Mouse (Mus musculus) C2C12 (cell line): ENCODE results near the gene Nosip. TPM values are rescaled to one million over a fixed set of nuclear protein-coding genes. Genes with fewer than 3 reads are reported as not detected.
A peak's percentile ranks its signal among the peaks of the same experiment; 100 is the strongest.

Experiments used
- H3K27me3 ChIP-seq: one replicate; pipeline ENCODE4 v1.6.1; 2011; ENCODE audit not compliant: control insufficient read depth, insufficient read depth, insufficient read length
- H3K36me3 ChIP-seq: one replicate; pipeline ENCODE4 v1.6.1; 2011; ENCODE audit not compliant: control insufficient read depth, insufficient read depth
- H3K4me3 ChIP-seq: one replicate; pipeline ENCODE4 v1.5.1; 2011; ENCODE audit warnings: mild to moderate bottlenecking, control low read depth; ENCODE audit not compliant: poor library complexity, insufficient read depth, severe bottlenecking
- H3K79me2 ChIP-seq: one replicate; pipeline ENCODE4 v1.6.1; 2011; ENCODE audit not compliant: control insufficient read depth, insufficient read depth
- H3K79me3 ChIP-seq: one replicate; pipeline ENCODE4 v1.6.1; 2011; ENCODE audit warnings: low read depth, control low read depth
- H3ac ChIP-seq: one replicate; pipeline ENCODE3; 2011; ENCODE audit warnings: low read depth; ENCODE audit not compliant: control insufficient read depth, insufficient read length
- CEBPB ChIP-seq: IDR thresholded peaks from one replicate; pipeline ENCODE4 v1.6.1; 2011; ENCODE audit warnings: low read depth, mild to moderate bottlenecking, control low read depth, moderate library complexity
- CTCF ChIP-seq: IDR thresholded peaks from one replicate; pipeline ENCODE4 v1.5.1; 2011; ENCODE audit not compliant: control insufficient read depth, insufficient read depth, insufficient read length
- FOSL1 ChIP-seq: IDR thresholded peaks from one replicate; pipeline ENCODE4 v1.8.0; 2011; ENCODE audit warnings: mild to moderate bottlenecking, low read length; ENCODE audit not compliant: poor library complexity, insufficient read depth, severe bottlenecking
- MAX ChIP-seq: IDR thresholded peaks from one replicate; pipeline ENCODE4 v1.6.1; 2011; ENCODE audit warnings: mild to moderate bottlenecking, control low read depth
- MYOD1 ChIP-seq: IDR thresholded peaks from one replicate; pipeline ENCODE4 v1.6.1; 2011; ENCODE audit warnings: low read depth; ENCODE audit not compliant: control insufficient read depth, insufficient read length
- MYOG ChIP-seq: IDR thresholded peaks from one replicate; pipeline ENCODE4 v1.6.1; 2011; ENCODE audit not compliant: control insufficient read depth, insufficient read length; ENCODE audit errors: extremely low read depth
- USF1 ChIP-seq: IDR thresholded peaks from one replicate; pipeline ENCODE4 v1.6.1; 2011; ENCODE audit warnings: low read depth, mild to moderate bottlenecking, control low read depth, moderate library complexity
- polyA plus RNA-seq: library from polyadenylated mRNA; unstranded; fragments of >200 nt; fragmentation: generic; extraction: Trizol; gene quantifications from one replicate; pipeline ENCODE4 v1.2.1, GENCODE M21; 2012; ENCODE audit warnings: missing spikeins

Gene Nosip
- polyA plus RNA-seq, 1 experiment: 66.6 TPM

- Histone ChIP-seq H3ac (no peak overlapping the region), H3K79me2 (peaks cover 88% of the 10 kb centered on the region), H3K36me3 (peaks cover 4% of the 10 kb centered on the region), H3K4me3 (no peak overlapping the region), H3K79me3 (peaks cover 48% of the 10 kb centered on the region), H3K27me3 (no peaks in the 10 kb centered on the region)
- TF ChIP-seq CEBPB: no peak
Observed at GRCm38 (mm10) chr7:45069671-45070070, 7.4 kb downstream of the Nosip start.

- Histone ChIP-seq H3K27me3 (no peaks in the 10 kb centered on the region), H3K36me3 (peaks cover 4% of the 10 kb centered on the region), H3K79me2 (peaks cover 62% of the 10 kb centered on the region), H3K79me3 (peaks cover 33% of the 10 kb centered on the region), H3ac (no peak overlapping the region), H3K4me3 (no peak overlapping the region)
- TF ChIP-seq MAX (no peak), CTCF (peak; percentile 10)
Observed at GRCm38 (mm10) chr7:45072230-45072629, 10.0 kb downstream of the Nosip start.

GRCm38 (mm10) chr7:45073171-45073707 lies 11.0 kb downstream of the Nosip start:
- Histone ChIP-seq H3K79me3 (peaks cover 32% of the 10 kb centered on the region), H3K4me3 (no peak overlapping the region), H3ac (no peak overlapping the region), H3K79me2 (peaks cover 55% of the 10 kb centered on the region), H3K36me3 (peaks cover 10% of the 10 kb centered on the region), H3K27me3 (no peaks in the 10 kb centered on the region)
- no peak for TF ChIP-seq FOSL1
- no peak for TF ChIP-seq CEBPB
- no peak for TF ChIP-seq MYOD1
- no peak for TF ChIP-seq USF1
- TF ChIP-seq MAX: no peak
- TF ChIP-seq MYOG: no peak
- no peak for TF ChIP-seq CTCF

- H3K79me2 ChIP-seq: peaks cover 47% of the 10 kb centered on the region
- peaks cover 25% of the 10 kb centered on the region for H3K79me3 ChIP-seq
- H3K4me3 ChIP-seq: no peak overlapping the region
- H3ac ChIP-seq: no peak overlapping the region
- TF ChIP-seq CTCF (no peak), FOSL1 (no peak), MAX (no peak), MYOD1 (no peak), MYOG (no peak), CEBPB (no peak), USF1 (no peak)
- H3K27me3 ChIP-seq: no peaks in the 10 kb centered on the region
- H3K36me3 ChIP-seq: peaks cover 10% of the 10 kb centered on the region
Observed at GRCm38 (mm10) chr7:45073949-45074348, 11.7 kb downstream of the Nosip start.

GRCm38 (mm10) chr7:45075405-45075804 lies 13.2 kb downstream of the Nosip start:
- TF ChIP-seq MAX: no peak
- peak; percentile 47 for TF ChIP-seq MYOD1

GRCm38 (mm10) chr7:45076501-45076900 lies 14.3 kb downstream of the Nosip start:
- H3ac ChIP-seq: no peak overlapping the region
- TF ChIP-seq CEBPB (no peak), FOSL1 (no peak), MAX (no peak), CTCF (no peak), USF1 (no peak), MYOD1 (no peak), MYOG (no peak)
- H3K4me3 ChIP-seq: no peak overlapping the region
- no peaks in the 10 kb centered on the region for H3K27me3 ChIP-seq
- peaks cover 8% of the 10 kb centered on the region for H3K79me3 ChIP-seq
- peaks cover 10% of the 10 kb centered on the region for H3K36me3 ChIP-seq
- peaks cover 23% of the 10 kb centered on the region for H3K79me2 ChIP-seq

More at GRCm38 (mm10) chr7:45075405-45075804, 13.2 kb downstream of the Nosip start:
- Histone ChIP-seq H3ac (peak overlapping the region; percentile 37), H3K79me3 (peaks cover 15% of the 10 kb centered on the region), H3K4me3 (no peak overlapping the region), H3K79me2 (peaks cover 33% of the 10 kb centered on the region), H3K36me3 (peaks cover 10% of the 10 kb centered on the region), H3K27me3 (no peaks in the 10 kb centered on the region)

GRCm38 (mm10) chr7:45077322-45077721 lies 15.1 kb downstream of the Nosip start:
- H3ac ChIP-seq: no peak overlapping the region
- TF ChIP-seq USF1 (no peak), CTCF (no peak), MAX (no peak), MYOD1 (no peak), CEBPB (no peak), MYOG (no peak), FOSL1 (no peak)
- no peak overlapping the region for H3K4me3 ChIP-seq
- H3K79me3 ChIP-seq: peaks cover 8% of the 10 kb centered on the region
- H3K79me2 ChIP-seq: peaks cover 19% of the 10 kb centered on the region
- H3K36me3 ChIP-seq: peaks cover 10% of the 10 kb centered on the region
- H3K27me3 ChIP-seq: no peaks in the 10 kb centered on the region
